Comparison of ENCODE assay signal across 19 mouse cellular contexts in the genomic region with DNA sequence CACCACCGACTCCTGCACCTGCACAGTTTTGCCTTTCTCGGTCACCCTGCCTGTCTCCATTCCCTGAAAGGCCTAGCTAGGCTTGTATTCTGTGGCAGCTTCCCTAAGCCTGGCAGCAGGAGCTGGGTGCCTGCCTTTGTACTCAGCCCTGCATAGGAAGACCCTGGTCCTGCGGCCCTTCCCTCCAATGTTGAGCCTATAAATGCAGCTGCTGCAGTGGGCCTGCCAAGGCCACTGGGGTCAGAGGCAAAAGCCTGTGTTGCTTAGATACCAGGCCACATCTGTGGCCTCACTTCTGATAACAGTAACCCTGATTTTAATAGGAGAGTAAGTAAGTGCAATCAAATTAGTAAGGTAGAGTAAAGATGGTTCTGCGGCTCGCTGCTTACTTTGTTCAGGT. TPM values are rescaled to one million over a fixed set of nuclear protein-coding genes. Genes with fewer than 3 reads are reported as not detected.
DNase-seq lines count a peak whose midpoint lies in the region; ATAC-seq and TF ChIP-seq lines count a peak whose summit lies in the region.
"Had no signal": no experiment of that assay in that cellular context is flagged by ENCODE, and none has a peak within 500 bp of the region (broad histone marks: within the 10 kb centered on the region; RNA-seq: fewer than 3 reads in every experiment).

No protein-coding gene starts in this region.

- H3K36me3 ChIP-seq in forebrain, embryonic 13.5 days (ENCODE audit: poor library complexity, severe bottlenecking): no peaks in the 10 kb centered on the region
- no peaks in the 10 kb centered on the region for H3K36me3 ChIP-seq in forebrain, postnatal 0 days (ENCODE audit: insufficient read depth)
- peaks cover 9% of the 10 kb centered on the region for H3K36me3 ChIP-seq in midbrain, embryonic 10.5 days
- H3K36me3 ChIP-seq in midbrain, postnatal 0 days (ENCODE audit: insufficient read depth, low read length): no peaks in the 10 kb centered on the region
- no peaks in the 10 kb centered on the region for H3K36me3 ChIP-seq in embryonic facial prominence, embryonic 13.5 days
- no peaks in the 10 kb centered on the region for H3K36me3 ChIP-seq in hindbrain, embryonic 16.5 days (ENCODE audit: control insufficient read depth, insufficient read depth, low read length)
- no peaks in the 10 kb centered on the region for H3K36me3 ChIP-seq in intestine, postnatal 0 days (ENCODE audit: control insufficient read depth, insufficient read depth)
- H3K36me3 ChIP-seq: liver, embryonic 13.5 days; neural tube, embryonic 12.5 days had no signal

- TF ChIP-seq CTCF in forebrain, postnatal 0 days (IDR thresholded peaks at IDR 0.05; ENCODE audit: low read depth): no peak
- no peak for TF ChIP-seq CTCF in midbrain, postnatal 0 days (IDR thresholded peaks at IDR 0.05)
- no peak for TF ChIP-seq CTCF in intestine, postnatal 0 days (IDR thresholded peaks at IDR 0.05; ENCODE audit: low read depth)

- WGBS in forebrain, embryonic 13.5 days: 75% methylated on average over 5 of the region's 5 CpGs
- 73% methylated on average over 5 of the region's 5 CpGs for WGBS in forebrain, postnatal 0 days
- 80% methylated on average over 5 of the region's 5 CpGs for WGBS in midbrain, embryonic 10.5 days
- WGBS in midbrain, postnatal 0 days: 77% methylated on average over 5 of the region's 5 CpGs
- WGBS in embryonic facial prominence, embryonic 13.5 days: 85% methylated on average over 5 of the region's 5 CpGs
- 73% methylated on average over 5 of the region's 5 CpGs for WGBS in hindbrain, embryonic 16.5 days
- 62% methylated on average over 5 of the region's 5 CpGs for WGBS in intestine, postnatal 0 days

- no peak for ATAC-seq in forebrain, embryonic 13.5 days
- ATAC-seq in forebrain, postnatal 0 days: no peak
- ATAC-seq in midbrain, postnatal 0 days (ENCODE audit: low FRiP score): no peak
- no peak for ATAC-seq in embryonic facial prominence, embryonic 13.5 days (ENCODE audit: insufficient number of reproducible peaks, insufficient read depth, low FRiP score, low TSS enrichment, low read depth)
- 0 out of 2 replicates have a peak, but pooled peaks have one; percentile 29 for ATAC-seq in hindbrain, embryonic 16.5 days
- no peak for ATAC-seq in intestine, postnatal 0 days
- ATAC-seq: lung, postnatal 0 days had no signal

- H3K4me1 ChIP-seq in forebrain, embryonic 13.5 days: peaks cover 33% of the 10 kb centered on the region
- H3K4me1 ChIP-seq in forebrain, postnatal 0 days (ENCODE audit: insufficient read depth): peaks cover 3% of the 10 kb centered on the region; the same call in 1 of the 2 replicates
- peaks cover 44% of the 10 kb centered on the region for H3K4me1 ChIP-seq in midbrain, embryonic 10.5 days
- H3K4me1 ChIP-seq in midbrain, postnatal 0 days (ENCODE audit: insufficient read depth, low read length): no peaks in the 10 kb centered on the region
- H3K4me1 ChIP-seq in embryonic facial prominence, embryonic 13.5 days: peaks cover 59% of the 10 kb centered on the region
- H3K4me1 ChIP-seq in hindbrain, embryonic 16.5 days (ENCODE audit: control insufficient read depth, insufficient read depth, low read depth, low read length): no peaks in the 10 kb centered on the region
- peaks cover 8% of the 10 kb centered on the region; the same call in 1 of the 2 replicates for H3K4me1 ChIP-seq in intestine, postnatal 0 days (replicated peaks; ENCODE audit: control insufficient read depth, insufficient read depth, low read length)

- no peak overlapping the region for H3K4me2 ChIP-seq in forebrain, embryonic 13.5 days
- no peak overlapping the region for H3K4me2 ChIP-seq in forebrain, postnatal 0 days (ENCODE audit: low read depth)
- H3K4me2 ChIP-seq in midbrain, postnatal 0 days (ENCODE audit: low read depth, low read length, poor library complexity, severe bottlenecking): no peak overlapping the region
- H3K4me2 ChIP-seq in embryonic facial prominence, embryonic 13.5 days: no peak overlapping the region
- H3K4me2 ChIP-seq in hindbrain, embryonic 16.5 days (ENCODE audit: low read length): no peak overlapping the region
- H3K4me2 ChIP-seq in intestine, postnatal 0 days (replicated peaks; ENCODE audit: low read depth): no peak overlapping the region
- H3K4me2 ChIP-seq: liver, embryonic 13.5 days; neural tube, embryonic 12.5 days had no signal

- no peaks in the 10 kb centered on the region for H3K27me3 ChIP-seq in forebrain, embryonic 13.5 days
- no peaks in the 10 kb centered on the region for H3K27me3 ChIP-seq in forebrain, postnatal 0 days (ENCODE audit: insufficient read depth, low read length)
- no peaks in the 10 kb centered on the region for H3K27me3 ChIP-seq in midbrain, embryonic 10.5 days (ENCODE audit: low read depth, poor library complexity, severe bottlenecking)
- H3K27me3 ChIP-seq in midbrain, postnatal 0 days (ENCODE audit: insufficient read depth, low read length): no peaks in the 10 kb centered on the region
- H3K27me3 ChIP-seq in embryonic facial prominence, embryonic 13.5 days: no peaks in the 10 kb centered on the region
- no peaks in the 10 kb centered on the region for H3K27me3 ChIP-seq in hindbrain, embryonic 16.5 days (replicated peaks; ENCODE audit: control insufficient read depth, insufficient read depth, low read length)
- H3K27me3 ChIP-seq in intestine, postnatal 0 days (replicated peaks; ENCODE audit: control insufficient read depth, insufficient read depth, low read length): no peaks in the 10 kb centered on the region
- H3K27me3 ChIP-seq: liver, embryonic 13.5 days; megakaryocyte, embryonic 14.5 days; neural tube, embryonic 12.5 days had no signal

- H3K4me3 ChIP-seq in forebrain, embryonic 13.5 days: no peak overlapping the region
- no peak overlapping the region for H3K4me3 ChIP-seq in forebrain, postnatal 0 days (ENCODE audit: low read depth, low read length)
- H3K4me3 ChIP-seq in midbrain, embryonic 10.5 days: no peak overlapping the region
- H3K4me3 ChIP-seq in midbrain, postnatal 0 days (ENCODE audit: low read depth, low read length): no peak overlapping the region
- no peak overlapping the region for H3K4me3 ChIP-seq in embryonic facial prominence, embryonic 13.5 days
- H3K4me3 ChIP-seq in hindbrain, embryonic 16.5 days (ENCODE audit: low read length): no peak overlapping the region
- H3K4me3 ChIP-seq in intestine, postnatal 0 days (ENCODE audit: low read depth, low read length): no peak overlapping the region
- H3K4me3 ChIP-seq: liver, embryonic 13.5 days; megakaryocyte, embryonic 14.5 days; neural tube, embryonic 12.5 days had no signal

- H3K27ac ChIP-seq in forebrain, embryonic 13.5 days: no peak overlapping the region
- H3K27ac ChIP-seq in forebrain, postnatal 0 days (ENCODE audit: low read depth, low read length): no peak overlapping the region
- peak overlapping the region; percentile 79 for H3K27ac ChIP-seq in midbrain, embryonic 10.5 days (replicated peaks)
- no peak overlapping the region for H3K27ac ChIP-seq in midbrain, postnatal 0 days (ENCODE audit: low read depth, low read length)
- H3K27ac ChIP-seq in embryonic facial prominence, embryonic 13.5 days: no peak overlapping the region
- no peak overlapping the region for H3K27ac ChIP-seq in hindbrain, embryonic 16.5 days (ENCODE audit: low read depth, low read length)
- H3K27ac ChIP-seq in intestine, postnatal 0 days (ENCODE audit: low read depth, low read length): no peak overlapping the region
- H3K27ac ChIP-seq: liver, embryonic 13.5 days; neural tube, embryonic 12.5 days had no signal

- no peaks in the 10 kb centered on the region for H3K9me3 ChIP-seq in forebrain, embryonic 13.5 days (replicated peaks)
- no peaks in the 10 kb centered on the region for H3K9me3 ChIP-seq in forebrain, postnatal 0 days (ENCODE audit: low read length)
- no peaks in the 10 kb centered on the region for H3K9me3 ChIP-seq in midbrain, embryonic 10.5 days (replicated peaks)
- H3K9me3 ChIP-seq in midbrain, postnatal 0 days (ENCODE audit: low read length): no peaks in the 10 kb centered on the region
- no peaks in the 10 kb centered on the region for H3K9me3 ChIP-seq in embryonic facial prominence, embryonic 13.5 days
- no peaks in the 10 kb centered on the region for H3K9me3 ChIP-seq in hindbrain, embryonic 16.5 days (ENCODE audit: control insufficient read depth, low read length)
- no peaks in the 10 kb centered on the region for H3K9me3 ChIP-seq in intestine, postnatal 0 days (ENCODE audit: control insufficient read depth)
- H3K9me3 ChIP-seq: liver, embryonic 13.5 days; megakaryocyte, embryonic 14.5 days; neural tube, embryonic 12.5 days had no signal

- peak overlapping the region; percentile 10; the same call in 1 of the 2 replicates for H3K9ac ChIP-seq in forebrain, embryonic 13.5 days
- H3K9ac ChIP-seq in forebrain, postnatal 0 days: no peak overlapping the region
- H3K9ac ChIP-seq in midbrain, postnatal 0 days (replicated peaks; ENCODE audit: low read length, poor library complexity, severe bottlenecking): no peak overlapping the region
- H3K9ac ChIP-seq in embryonic facial prominence, embryonic 13.5 days: 0 out of 2 replicates have a peak overlapping the region, but pooled peaks have one; percentile 16
- H3K9ac ChIP-seq in hindbrain, embryonic 16.5 days (ENCODE audit: low read depth, low read length): no peak overlapping the region
- no peak overlapping the region for H3K9ac ChIP-seq in intestine, postnatal 0 days (ENCODE audit: low read depth, low read length)
- H3K9ac ChIP-seq: liver, embryonic 13.5 days; neural tube, embryonic 12.5 days had no signal

- no peak for DNase-seq in forebrain, postnatal 0 days
- no peak for DNase-seq in midbrain, embryonic 10.5 days (ENCODE audit: low spot score)
- DNase-seq in midbrain, postnatal 0 days (ENCODE audit: low spot score): no peak
- no peak for DNase-seq in thymus, adult 18-20 months
- DNase-seq: cerebellum, adult 11-12 months; cerebellum, postnatal 36 days; gastrocnemius, postnatal 14 days; heart, postnatal 4 days; kidney, adult 2 months; kidney, postnatal 36 days; liver, embryonic 13.5 days; right cerebral cortex, postnatal 4 days had no signal

RNA-seq across cellular contexts. Expression of a gene that starts 14.6 kb away (rescaled TPM):
- 60.9 and 61.6 TPM in 2 replicates for polyA plus RNA-seq in forebrain, embryonic 13.5 days (2015; fragmentation: Nextera tagmentation; extraction: Ambion mirVana)
- total RNA-seq in forebrain, postnatal 0 days (2014; rRNA removed): 70.3 and 83.4 TPM in 2 replicates
- polyA plus RNA-seq in forebrain, postnatal 0 days (2015; fragmentation: Nextera tagmentation; extraction: Ambion mirVana): 43.2 and 61.1 TPM in 2 replicates
- 97.0 and 102 TPM in 2 replicates for polyA plus RNA-seq in midbrain, embryonic 10.5 days (2016; fragmentation: Nextera tagmentation; extraction: Ambion mirVana)
- total RNA-seq in midbrain, postnatal 0 days (2014; rRNA removed): 79.4 and 80.0 TPM in 2 replicates
- 58.4 and 59.2 TPM in 2 replicates for polyA plus RNA-seq in midbrain, postnatal 0 days (2015; fragmentation: Nextera tagmentation; extraction: Ambion mirVana)
- 65.4 and 78.8 TPM in 2 replicates for polyA plus RNA-seq in embryonic facial prominence, embryonic 13.5 days (2015; fragmentation: Nextera tagmentation; extraction: Ambion mirVana)
- polyA plus RNA-seq in hindbrain, embryonic 16.5 days (2015; fragmentation: Nextera tagmentation; extraction: Ambion mirVana): 73.3 and 73.8 TPM in 2 replicates
- 32.5 and 35.0 TPM in 2 replicates for polyA plus RNA-seq in intestine, postnatal 0 days (2015; fragmentation: Nextera tagmentation; extraction: Ambion mirVana)

Comparison
In these comparisons a context has a peak if more than half of its experiments do, and no peak if none do; other contexts are left out.
1. H3K9ac ChIP-seq: peak in forebrain, embryonic 13.5 days (single experiment) and embryonic facial prominence, embryonic 13.5 days (single experiment); none in forebrain, postnatal 0 days (single experiment), midbrain, postnatal 0 days (single experiment), hindbrain, embryonic 16.5 days (single experiment) and intestine, postnatal 0 days (single experiment).